Comparison of ENCODE assay signal across 29 mouse cellular contexts in the genomic region with DNA sequence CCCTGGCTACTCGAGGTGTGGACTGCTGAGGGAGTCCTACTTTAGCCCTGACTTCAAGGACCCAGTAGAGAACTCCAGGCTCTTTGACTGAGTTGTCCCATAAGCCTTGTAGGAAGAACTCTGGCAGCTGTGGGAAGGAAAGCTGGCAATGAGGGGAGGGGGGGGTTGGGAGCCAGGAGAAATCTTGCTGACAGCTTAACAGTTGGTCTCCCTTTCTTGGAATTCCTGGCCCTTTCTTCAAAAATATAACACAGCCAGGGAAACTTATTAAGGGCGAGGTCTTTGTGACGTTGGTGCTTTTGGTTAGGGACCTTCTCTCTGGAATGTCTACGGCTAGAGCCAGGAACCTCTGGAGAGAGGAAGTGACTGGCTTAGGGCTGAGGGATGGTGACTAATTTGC. TPM values are rescaled to one million over a fixed set of nuclear protein-coding genes. Genes with fewer than 3 reads are reported as not detected.
DNase-seq lines count a peak whose midpoint lies in the region; ATAC-seq and TF ChIP-seq lines count a peak whose summit lies in the region.
"Had no signal": no experiment of that assay in that cellular context is flagged by ENCODE, and none has a peak within 500 bp of the region (broad histone marks: within the 10 kb centered on the region; RNA-seq: fewer than 3 reads in every experiment).

No protein-coding gene starts in this region.

- TF ChIP-seq POLR2A in limb, embryonic 14.5 days (IDR thresholded peaks at IDR 0.05; ENCODE audit: borderline replicate concordance, extremely low read depth, insufficient read depth, insufficient read length): no peak

- 64% methylated on average over 4 of the region's 4 CpGs for WGBS in embryonic facial prominence, embryonic 10.5 days
- 54% methylated on average over 4 of the region's 4 CpGs for WGBS in embryonic facial prominence, embryonic 12.5 days
- 16% methylated on average over 4 of the region's 4 CpGs for WGBS in limb, embryonic 14.5 days

- no peak overlapping the region for H3K9ac ChIP-seq in embryonic facial prominence, embryonic 12.5 days
- H3K9ac ChIP-seq in limb, embryonic 14.5 days (ENCODE audit: low read depth, low read length, severe bottlenecking): no peak overlapping the region
- H3K9ac ChIP-seq: forebrain, embryonic 13.5 days; heart, embryonic 15.5 days; midbrain, embryonic 13.5 days had no signal

- no peak for ATAC-seq in embryonic facial prominence, embryonic 12.5 days (ENCODE audit: insufficient number of reproducible peaks, insufficient read depth, low FRiP score, low TSS enrichment)
- ATAC-seq in limb, embryonic 14.5 days (ENCODE audit: low FRiP score, low read depth): no peak
- ATAC-seq: forebrain, embryonic 13.5 days; hindbrain, embryonic 16.5 days; midbrain, embryonic 13.5 days had no signal

- DNase-seq in embryonic facial prominence, embryonic 10.5 days (ENCODE audit: low spot score): no peak
- DNase-seq in forelimb bud, embryonic 11.5 days (ENCODE audit: low read depth, low spot score): peak; percentile 61
- DNase-seq in limb, embryonic 14.5 days (ENCODE audit: low spot score): peak; percentile 63
- DNase-seq in cerebellum, adult 9-10 months: no peak
- DNase-seq in adrenal gland, adult (ENCODE audit: inconsistent age in 2 of 2, low spot score in 1 of 2): no peak
- DNase-seq: adrenal gland, adult 2 months; adrenal gland, postnatal 36 days; B cell, adult 2 months; cerebellum, adult 18-20 months; cerebellum, postnatal 14 days; gastrocnemius, postnatal 14 days; heart, adult 11 months; kidney, adult 8-10 months; kidney, postnatal 25 days; lung, postnatal 36 days had no signal

- no peak overlapping the region for H3K4me3 ChIP-seq in embryonic facial prominence, embryonic 10.5 days
- no peak overlapping the region for H3K4me3 ChIP-seq in embryonic facial prominence, embryonic 12.5 days
- H3K4me3 ChIP-seq in limb, embryonic 14.5 days (replicated peaks; ENCODE audit: low read length): no peak overlapping the region
- H3K4me3 ChIP-seq: forebrain, embryonic 13.5 days; heart, embryonic 10.5 days; heart, embryonic 15.5 days; left cerebral cortex, adult 2 months; megakaryocyte, embryonic 14.5 days; midbrain, embryonic 13.5 days had no signal

- H3K27ac ChIP-seq in embryonic facial prominence, embryonic 10.5 days (replicated peaks): 0 out of 2 replicates have a peak overlapping the region, but pooled peaks have one; percentile 10
- H3K27ac ChIP-seq in embryonic facial prominence, embryonic 12.5 days: 0 out of 2 replicates have a peak overlapping the region, but pooled peaks have one; percentile 32
- H3K27ac ChIP-seq in limb, embryonic 14.5 days (replicated peaks; ENCODE audit: low read depth, low read length): peak overlapping the region; percentile 63
- H3K27ac ChIP-seq: forebrain, embryonic 13.5 days; heart, embryonic 10.5 days; heart, embryonic 15.5 days; left cerebral cortex, adult 2 months; midbrain, embryonic 13.5 days had no signal

- no peaks in the 10 kb centered on the region for H3K36me3 ChIP-seq in embryonic facial prominence, embryonic 10.5 days (replicated peaks)
- H3K36me3 ChIP-seq in embryonic facial prominence, embryonic 12.5 days: no peaks in the 10 kb centered on the region
- H3K36me3 ChIP-seq in limb, embryonic 14.5 days (ENCODE audit: control insufficient read depth, insufficient read depth, low read length): no peaks in the 10 kb centered on the region
- H3K36me3 ChIP-seq: heart, embryonic 10.5 days; heart, embryonic 15.5 days; midbrain, embryonic 13.5 days had no signal

- H3K4me1 ChIP-seq in embryonic facial prominence, embryonic 10.5 days: peaks cover 40% of the 10 kb centered on the region
- H3K4me1 ChIP-seq in embryonic facial prominence, embryonic 12.5 days: peaks cover 20% of the 10 kb centered on the region; the same call in 1 of the 2 replicates
- H3K4me1 ChIP-seq in limb, embryonic 14.5 days (ENCODE audit: control insufficient read depth, insufficient read depth, low read length): peaks cover 38% of the 10 kb centered on the region
- H3K4me1 ChIP-seq: forebrain, embryonic 13.5 days had no signal

- H3K27me3 ChIP-seq in embryonic facial prominence, embryonic 10.5 days (replicated peaks; ENCODE audit: low read depth, poor library complexity, severe bottlenecking): peaks cover 31% of the 10 kb centered on the region
- peaks cover 5% of the 10 kb centered on the region; the same call in 1 of the 2 replicates for H3K27me3 ChIP-seq in embryonic facial prominence, embryonic 12.5 days
- no peaks in the 10 kb centered on the region for H3K27me3 ChIP-seq in limb, embryonic 14.5 days (ENCODE audit: control insufficient read depth, insufficient read depth, low read length)
- H3K27me3 ChIP-seq: forebrain, embryonic 13.5 days had no signal

- H3K9me3 ChIP-seq in embryonic facial prominence, embryonic 10.5 days: 0 out of 2 replicates have a peak, but pooled peaks cover under 1% of the 10 kb centered on the region
- no peaks in the 10 kb centered on the region for H3K9me3 ChIP-seq in embryonic facial prominence, embryonic 12.5 days
- H3K9me3 ChIP-seq in limb, embryonic 14.5 days (ENCODE audit: control insufficient read depth, low read length): no peaks in the 10 kb centered on the region
- H3K9me3 ChIP-seq: forebrain, embryonic 13.5 days; heart, embryonic 10.5 days; heart, embryonic 15.5 days; midbrain, embryonic 13.5 days had no signal

- H3K4me2 ChIP-seq in embryonic facial prominence, embryonic 12.5 days (replicated peaks): no peak overlapping the region
- no peak overlapping the region for H3K4me2 ChIP-seq in limb, embryonic 14.5 days (replicated peaks; ENCODE audit: low read depth, low read length, severe bottlenecking)
- H3K4me2 ChIP-seq: forebrain, embryonic 13.5 days; heart, embryonic 15.5 days; liver, embryonic 11.5 days; midbrain, embryonic 13.5 days had no signal

RNA-seq across cellular contexts. Expression of a gene that starts 8.1 kb away (rescaled TPM):
- polyA plus RNA-seq in embryonic facial prominence, embryonic 10.5 days (2016; fragmentation: Nextera tagmentation; extraction: Ambion mirVana): 23.8 and 40.2 TPM in 2 replicates
- polyA plus RNA-seq in embryonic facial prominence, embryonic 12.5 days (2016; fragmentation: Nextera tagmentation; extraction: Ambion mirVana): 308 and 338 TPM in 2 replicates
- polyA plus RNA-seq in limb, embryonic 14.5 days (2012; rRNA removed): 421 and 443 TPM in 2 replicates
- 474 and 556 TPM in 2 replicates for polyA plus RNA-seq in limb, embryonic 14.5 days (2014; fragmentation: Nextera tagmentation; extraction: Ambion mirVana)

RNA-seq across cellular contexts. Expression of a gene that starts 52.5 kb away (rescaled TPM):
- 11.2 and 15.5 TPM in 2 replicates for polyA plus RNA-seq in embryonic facial prominence, embryonic 10.5 days (2016; fragmentation: Nextera tagmentation; extraction: Ambion mirVana)
- 5.1 and 6.0 TPM in 2 replicates for polyA plus RNA-seq in embryonic facial prominence, embryonic 12.5 days (2016; fragmentation: Nextera tagmentation; extraction: Ambion mirVana)
- 0.04 and 0.06 TPM in 2 replicates for polyA plus RNA-seq in limb, embryonic 14.5 days (2012; rRNA removed)
- not detected in 2 replicates for polyA plus RNA-seq in limb, embryonic 14.5 days (2014; fragmentation: Nextera tagmentation; extraction: Ambion mirVana)
- polyA plus RNA-seq: adrenal gland, adult 2 months; heart, embryonic 15.5 days; intestine, embryonic 14.5 days; liver, embryonic 11.5 days; liver, embryonic 16.5 days; small intestine, adult 2 months; stomach, embryonic 14.5 days; thymus, postnatal 0 days had no signal

Comparison
In these comparisons a context has a peak if more than half of its experiments do, and no peak if none do; other contexts are left out.
1. DNase-seq: peak in forelimb bud, embryonic 11.5 days (single experiment) and limb, embryonic 14.5 days (single experiment); none in embryonic facial prominence, embryonic 10.5 days (single experiment), cerebellum, adult 9-10 months (single experiment) and adrenal gland, adult (0 of 2).
2. H3K27ac ChIP-seq: peak in every context shown above with its lines; median percentile 63 in limb, embryonic 14.5 days; 32 in embryonic facial prominence, embryonic 12.5 days; 10 in embryonic facial prominence, embryonic 10.5 days.